Mouse (Mus musculus): ENCODE measurements around the gene Rad51b.

Gene Rad51b

DNA sequence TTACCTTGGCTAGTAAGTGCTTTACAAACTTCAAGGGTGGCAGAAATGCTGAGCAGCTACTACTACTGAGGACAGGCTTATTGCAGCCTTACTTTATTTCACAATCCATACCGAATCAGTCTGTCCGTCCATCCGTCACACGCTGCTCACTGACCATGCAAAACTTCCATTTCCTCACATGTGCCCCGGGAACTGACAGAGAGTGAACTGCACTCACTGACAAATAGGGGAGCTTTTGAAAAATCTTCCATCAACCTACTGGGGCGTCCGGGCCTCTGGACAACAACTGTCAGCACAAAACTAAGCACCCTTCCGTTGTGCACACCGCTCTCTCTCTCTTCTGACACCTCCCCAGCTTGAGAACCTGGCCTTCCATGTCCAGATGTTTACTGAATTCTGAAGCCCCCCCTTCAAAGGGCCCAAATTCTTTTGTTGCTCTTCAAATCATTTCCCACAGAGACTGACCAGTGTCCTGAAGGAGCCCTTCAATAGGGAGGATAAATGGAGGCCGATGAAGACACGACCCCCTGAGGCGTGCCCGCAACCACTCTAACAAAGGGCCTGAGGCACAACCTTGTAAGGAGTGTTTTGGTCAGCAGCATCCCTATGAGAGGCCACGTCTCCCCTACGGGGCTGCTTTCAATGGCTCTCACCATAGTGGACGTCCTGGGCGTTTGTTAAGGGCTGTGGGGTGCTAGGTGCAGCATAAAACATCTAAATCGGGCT, 515.9 kb downstream of the Rad51b start:
- DNase-seq, result no peak

DNA sequence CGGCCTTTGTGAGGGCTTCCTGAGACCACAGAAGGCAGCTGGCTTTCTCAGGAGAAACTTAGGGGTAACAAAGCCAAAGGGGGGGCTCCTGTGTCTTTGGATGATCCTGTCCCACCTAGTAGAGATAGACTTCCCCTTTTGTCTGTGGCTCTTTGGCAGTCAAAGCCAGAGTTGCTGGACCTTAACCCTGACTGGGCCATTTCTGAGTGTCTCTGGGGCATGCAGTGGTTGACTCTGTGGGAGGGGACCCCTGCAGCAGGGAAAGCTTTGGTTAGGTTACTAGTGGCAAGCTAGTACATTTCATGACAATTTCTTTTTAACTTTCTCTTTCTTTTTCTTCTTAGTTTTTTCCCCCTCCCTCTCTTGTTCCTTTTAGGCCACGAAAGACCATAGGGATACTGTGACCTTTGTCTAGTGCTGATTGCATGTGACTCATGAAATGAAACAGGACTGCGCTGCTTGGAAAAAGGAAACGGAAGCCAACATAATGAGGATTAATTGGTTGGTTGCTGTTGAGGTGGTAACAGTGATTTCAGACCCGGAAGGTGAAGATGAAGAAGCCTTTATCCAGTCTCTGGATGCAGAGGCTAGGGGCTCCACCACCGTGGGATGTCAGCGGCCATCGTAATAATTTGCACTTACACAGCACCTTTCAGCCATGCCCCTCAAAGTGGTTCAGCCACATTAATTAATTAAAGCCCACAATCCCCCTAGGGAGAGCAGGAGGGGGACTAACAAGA, 516.7 kb downstream of the Rad51b start:
- no peak for DNase-seq

DNA sequence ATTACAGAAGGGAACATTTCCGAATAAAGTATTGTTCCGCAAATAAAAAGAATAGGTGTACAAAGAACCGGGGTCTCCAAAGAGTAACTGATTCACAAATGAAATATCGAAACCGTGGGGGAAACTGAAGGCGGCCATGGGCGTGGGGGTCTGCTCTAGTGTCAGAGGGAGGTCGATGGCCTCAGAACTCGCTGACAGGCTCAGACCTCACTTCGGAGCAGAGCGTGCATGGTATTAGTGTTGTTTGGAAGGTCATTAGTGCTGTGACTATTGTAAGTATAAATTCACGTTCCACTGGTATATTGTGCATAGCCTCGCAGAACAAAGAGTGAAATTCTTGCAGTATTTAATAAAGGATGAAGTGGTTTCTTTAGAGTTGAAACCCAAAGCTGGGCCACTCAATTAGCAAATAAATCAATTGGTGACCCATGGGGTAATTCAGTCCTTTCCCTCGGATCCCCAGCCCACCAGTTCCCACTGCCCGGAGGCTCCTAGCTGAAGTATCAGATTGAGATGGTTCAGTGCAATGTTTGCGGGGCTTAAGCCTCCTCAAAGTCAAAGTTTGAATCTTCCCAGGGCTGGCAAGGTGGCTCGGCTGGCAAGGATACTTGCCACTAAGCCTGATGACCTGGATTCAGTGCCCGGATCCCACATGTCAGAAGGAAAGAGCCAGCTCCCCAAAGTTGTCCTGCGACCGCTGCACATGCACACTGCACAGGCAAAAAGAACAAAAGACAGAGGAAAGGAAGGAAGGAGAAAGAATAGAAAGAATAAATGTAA, 517.4 kb downstream of the Rad51b start:
- DNase-seq, result no peak

- DNase-seq, result no peak
Measured at GRCm38 (mm10) chr12:79816241-79816640, 519.2 kb downstream of the Rad51b start.

DNA sequence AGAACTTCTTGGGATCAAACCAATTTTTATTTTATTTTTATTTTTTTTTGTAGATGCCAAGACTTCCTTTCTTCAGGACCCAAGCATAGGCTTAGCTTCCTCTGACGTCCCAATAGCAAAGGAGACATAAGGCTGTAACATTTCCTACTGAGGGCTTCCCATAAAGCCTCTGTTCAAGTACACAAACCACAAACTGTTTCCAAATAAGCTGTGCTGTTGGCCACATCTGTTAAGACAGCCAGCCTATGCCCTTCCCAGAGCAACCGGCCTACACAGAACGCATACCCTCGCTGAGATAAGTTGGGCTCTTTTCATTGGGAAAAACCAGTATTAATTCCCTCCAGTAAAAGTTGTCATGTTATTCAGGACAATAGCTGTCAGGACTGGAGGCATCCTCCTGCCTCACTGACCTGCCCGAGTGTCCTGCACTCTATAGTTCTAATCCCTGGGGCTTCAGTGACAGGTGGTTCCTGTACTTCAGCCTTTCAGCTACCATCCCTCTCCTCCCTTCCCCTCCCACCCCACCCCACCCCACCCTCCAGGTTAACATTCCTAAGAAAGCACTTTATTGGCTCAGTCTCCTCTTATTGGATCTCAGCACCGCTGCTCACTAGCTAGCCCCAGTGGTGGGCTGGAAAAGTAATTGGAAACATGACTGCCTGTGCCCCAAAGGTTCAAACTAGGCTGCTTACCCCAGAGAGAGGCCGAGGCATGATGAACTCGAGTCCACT, 523.3 kb downstream of the Rad51b start:
- DNase-seq, result no peak

DNA sequence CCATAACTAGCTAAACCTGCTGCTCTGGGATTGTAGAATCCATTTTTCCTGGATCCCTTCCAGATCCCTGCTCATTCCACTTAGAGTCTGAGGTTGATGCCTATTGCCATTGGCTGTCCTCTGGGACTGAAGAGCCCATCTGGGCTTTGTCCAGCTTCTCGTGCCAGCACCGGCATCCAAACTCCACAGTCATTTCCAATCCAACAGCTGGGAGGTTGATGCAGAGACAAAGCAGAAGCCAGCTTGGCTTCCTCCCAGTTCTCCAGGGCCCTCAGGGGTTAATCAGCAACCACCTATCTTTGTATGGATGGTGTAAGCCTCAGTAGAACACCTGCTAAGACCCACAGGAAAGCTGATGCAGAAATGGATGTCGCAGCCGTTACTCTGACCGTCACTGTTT, 524.8 kb downstream of the Rad51b start:
- no peak for DNase-seq

DNA sequence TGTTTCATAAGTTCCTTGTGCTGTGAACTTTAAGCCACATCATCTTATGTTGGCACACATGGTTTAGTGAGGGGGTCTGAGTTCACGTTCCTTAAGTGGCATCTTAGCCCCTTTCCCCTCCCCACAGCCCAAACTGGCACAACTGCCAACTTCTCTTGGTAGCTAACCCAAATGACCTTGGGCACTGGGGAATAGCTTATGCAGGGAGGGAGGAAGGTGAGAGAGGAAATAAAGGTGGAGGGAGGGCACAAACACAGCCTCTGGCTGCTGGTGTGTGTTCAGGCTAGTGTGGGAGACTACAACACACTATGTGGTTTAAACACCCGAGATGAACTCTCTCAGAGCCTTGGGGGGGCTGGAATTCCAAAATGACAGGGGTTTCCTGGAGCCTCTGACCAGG, 525.3 kb downstream of the Rad51b start:
- no peak for DNase-seq

- no peak for DNase-seq
Measured at GRCm38 (mm10) chr12:79825922-79826321, 528.8 kb downstream of the Rad51b start.

- no peak for DNase-seq
Measured at GRCm38 (mm10) chr12:79827233-79827692, 530.2 kb downstream of the Rad51b start.

DNA sequence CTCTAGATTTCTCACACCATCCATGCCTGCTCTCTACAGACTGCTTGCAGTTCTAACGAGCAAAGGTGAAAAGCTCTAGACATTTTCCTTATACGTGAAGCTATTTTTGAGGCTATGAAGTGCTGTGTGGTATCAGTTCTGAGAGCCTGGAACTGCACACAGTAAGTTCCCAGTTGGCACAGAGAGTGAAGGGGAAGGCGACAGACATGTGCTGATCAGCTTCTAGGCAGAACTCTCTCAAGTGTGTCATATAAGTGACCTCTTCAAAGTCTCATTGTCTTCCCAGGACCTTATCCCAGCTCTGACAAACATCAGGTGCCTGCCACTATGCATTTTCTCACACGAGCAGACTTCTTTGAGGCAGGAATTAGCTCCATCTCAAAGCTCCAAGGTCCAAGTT, 530.7 kb downstream of the Rad51b start:
- no peak for DNase-seq

- no peak for DNase-seq
Measured at GRCm38 (mm10) chr12:79830686-79831085, 533.6 kb downstream of the Rad51b start.

DNA sequence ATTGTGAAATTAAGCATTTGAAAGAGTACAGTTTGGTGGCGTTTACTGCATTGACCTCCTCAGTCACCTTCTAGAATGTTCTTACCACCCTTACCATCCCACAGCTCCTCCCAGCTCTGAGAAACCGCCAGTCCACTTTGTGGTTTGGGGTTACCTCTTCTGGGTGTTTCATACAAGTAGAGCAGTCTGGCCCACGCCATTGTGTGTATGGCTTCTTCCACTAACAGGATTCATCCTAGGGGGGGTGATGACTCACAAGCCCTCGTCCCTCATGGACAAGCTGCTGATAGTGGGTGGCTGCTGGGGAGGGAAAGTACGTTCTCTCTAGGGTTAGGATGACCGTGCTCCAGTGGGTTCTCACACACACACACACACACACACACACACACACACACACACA, 535.5 kb downstream of the Rad51b start:
- no peak for DNase-seq

- DNase-seq, result no peak
Measured at GRCm38 (mm10) chr12:79835521-79835920, 538.4 kb downstream of the Rad51b start.

DNA sequence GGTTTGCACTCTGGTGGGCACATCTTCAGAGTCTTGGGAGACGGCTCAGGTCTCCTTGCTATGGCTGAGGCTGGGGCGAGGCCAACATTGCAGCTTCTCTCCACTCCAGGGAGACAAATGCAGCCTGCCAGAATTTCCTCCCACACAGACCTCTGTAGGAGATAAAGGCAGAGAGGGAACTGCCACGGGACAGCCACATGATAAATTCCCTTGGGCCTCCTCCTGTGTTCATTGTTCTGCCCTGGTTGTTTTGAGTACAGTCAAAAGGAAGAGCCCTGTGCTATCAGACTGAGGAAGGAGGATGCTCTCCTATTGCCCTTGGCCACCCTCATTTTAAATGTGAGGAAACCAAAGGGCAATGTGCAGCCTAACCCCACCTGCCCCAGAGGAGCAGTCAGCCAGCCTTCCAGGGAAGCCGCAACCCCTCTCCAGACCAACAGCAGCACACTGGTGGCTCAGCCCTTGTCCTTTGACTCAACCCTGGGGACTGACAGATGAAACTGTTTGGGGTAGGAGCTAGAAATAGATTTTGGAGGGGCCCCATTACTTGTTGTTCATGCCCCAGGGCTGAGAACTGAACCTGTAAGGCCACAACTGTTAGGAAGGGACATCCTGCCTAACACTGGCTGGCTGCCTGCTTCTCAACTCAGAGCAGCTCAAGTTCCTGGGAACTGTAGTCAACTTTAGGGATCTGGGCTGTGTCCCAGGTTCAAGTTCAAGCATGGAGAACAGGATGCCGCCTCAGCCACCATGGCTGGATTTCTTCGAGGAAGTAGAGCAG, 541.3 kb downstream of the Rad51b start:
- peak; percentile 38 for DNase-seq

DNA sequence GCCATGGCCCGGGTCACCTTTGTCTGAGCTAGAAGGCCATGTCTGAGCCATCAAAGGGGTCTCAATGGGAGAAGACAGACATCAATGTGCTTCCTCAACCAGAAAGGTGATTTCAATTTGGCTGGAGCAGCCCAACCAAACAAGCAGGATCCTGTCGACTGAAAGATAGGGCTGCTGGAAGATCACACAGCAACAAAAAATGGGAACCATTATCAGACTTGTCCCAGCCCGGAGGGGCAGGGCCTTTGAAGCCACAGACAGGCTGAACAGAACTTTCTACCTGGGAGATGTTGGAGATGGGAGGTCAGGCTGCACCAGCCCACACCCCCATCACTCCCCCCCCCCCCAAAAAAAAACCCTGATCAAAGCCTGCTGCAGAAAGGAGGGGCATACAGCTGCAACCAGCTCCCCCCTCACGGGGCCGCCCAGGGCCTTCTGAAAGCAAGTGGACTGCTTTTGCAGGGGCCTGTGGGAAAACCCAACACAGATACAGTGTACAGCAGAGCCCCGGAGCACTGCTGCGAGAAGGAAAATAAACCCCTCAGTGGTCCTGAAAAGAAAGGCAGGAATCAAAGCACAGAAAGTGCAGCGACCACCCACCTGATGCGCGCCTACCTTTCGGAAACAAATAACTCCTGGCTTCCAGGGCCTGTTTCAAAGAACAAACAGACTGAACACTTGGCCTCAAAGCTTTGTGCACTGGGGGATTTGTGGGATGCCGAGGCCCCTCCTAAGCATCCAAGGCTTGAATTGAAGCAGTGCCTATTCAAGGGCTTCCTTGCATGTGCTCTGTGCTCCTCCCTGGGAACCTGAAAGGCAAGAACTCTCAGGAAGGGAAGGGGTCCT, 542.2 kb downstream of the Rad51b start:
- no peak for DNase-seq

- no peak for DNase-seq
Measured at GRCm38 (mm10) chr12:79840465-79840864, 543.4 kb downstream of the Rad51b start.

DNA sequence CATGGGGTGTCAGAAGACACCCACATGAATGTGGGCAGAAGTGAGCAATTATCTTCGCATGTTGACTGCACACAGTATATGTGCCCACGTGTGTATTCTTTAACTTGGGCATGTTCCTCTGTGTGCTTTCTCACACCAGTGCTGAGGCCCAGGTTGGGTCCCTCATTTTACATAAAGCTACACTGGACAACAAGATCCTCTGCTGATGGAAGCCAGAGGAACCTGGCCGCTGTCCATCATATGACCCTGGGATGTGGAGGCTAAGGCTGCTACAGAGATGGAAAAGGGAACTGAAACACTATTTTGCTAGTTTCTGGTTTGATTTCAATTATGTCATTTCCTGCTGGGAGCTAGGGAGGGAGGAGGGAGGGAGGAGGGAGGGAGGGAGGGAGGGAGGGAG, 544.2 kb downstream of the Rad51b start:
- DNase-seq, result no peak

- DNase-seq, result peak; percentile 22
Measured at GRCm38 (mm10) chr12:79842319-79842718, 545.2 kb downstream of the Rad51b start.

DNA sequence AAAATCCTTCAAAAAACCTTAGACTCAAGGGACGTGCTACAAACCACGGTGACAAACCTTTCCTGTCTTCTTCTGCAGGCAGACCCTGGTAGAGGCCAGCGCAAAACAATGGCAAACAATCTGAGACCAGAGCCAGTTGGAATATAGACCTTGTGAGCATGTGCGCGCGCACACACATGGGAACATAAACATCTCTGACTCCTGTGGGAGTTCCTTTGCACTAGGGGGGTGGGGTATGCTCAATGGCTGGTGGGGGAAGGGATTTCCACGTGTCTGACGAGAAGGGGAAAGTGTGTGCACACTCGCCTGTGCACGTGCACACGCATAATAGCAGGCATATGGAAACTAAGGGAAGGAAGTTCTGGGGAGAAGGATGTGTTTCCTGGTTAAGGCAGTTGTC, 545.9 kb downstream of the Rad51b start:
- no peak for DNase-seq

DNA sequence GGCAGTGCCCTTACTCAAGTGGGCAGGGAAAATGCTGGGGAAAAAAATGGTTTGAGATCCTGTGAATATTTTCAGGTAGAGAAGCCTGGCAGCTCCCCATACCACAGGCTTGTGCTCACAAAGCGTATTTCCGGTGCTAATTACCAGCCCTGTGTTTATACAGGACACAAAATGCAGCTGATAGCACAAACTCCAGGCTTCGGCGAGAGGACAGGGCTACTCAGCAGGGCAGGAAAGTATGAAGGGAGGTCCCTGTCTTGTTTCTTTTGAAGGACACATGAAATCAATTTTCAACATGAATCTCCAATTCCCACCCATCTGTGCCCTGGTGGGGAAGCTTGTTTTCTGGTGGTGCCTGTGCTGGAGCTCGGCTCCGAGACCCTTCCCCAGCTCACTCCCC, 546.4 kb downstream of the Rad51b start:
- no peak for DNase-seq
